Mouse (Mus musculus): Measurements from ENCODE around the gene Rnf114.

- TF ChIP-seq CTCF (IDR thresholded peaks at IDR 0.05; ENCODE audit: low read depth) (no peak), EP300 (IDR thresholded peaks at IDR 0.05; ENCODE audit: low read depth) (no peak)
Measured at GRCm38 (mm10) chr2:167565312-167565656, 72.8 kb downstream of the Rnf114 start.
